Mouse (Mus musculus) 416B (cell line): ENCODE data around the gene Prelp.

Experiments
- DNase-seq: peaks from one replicate; pipeline ENCODE4 v3.0.0; 2011; ENCODE audit warnings: low read depth

Prelp gene

DNA sequence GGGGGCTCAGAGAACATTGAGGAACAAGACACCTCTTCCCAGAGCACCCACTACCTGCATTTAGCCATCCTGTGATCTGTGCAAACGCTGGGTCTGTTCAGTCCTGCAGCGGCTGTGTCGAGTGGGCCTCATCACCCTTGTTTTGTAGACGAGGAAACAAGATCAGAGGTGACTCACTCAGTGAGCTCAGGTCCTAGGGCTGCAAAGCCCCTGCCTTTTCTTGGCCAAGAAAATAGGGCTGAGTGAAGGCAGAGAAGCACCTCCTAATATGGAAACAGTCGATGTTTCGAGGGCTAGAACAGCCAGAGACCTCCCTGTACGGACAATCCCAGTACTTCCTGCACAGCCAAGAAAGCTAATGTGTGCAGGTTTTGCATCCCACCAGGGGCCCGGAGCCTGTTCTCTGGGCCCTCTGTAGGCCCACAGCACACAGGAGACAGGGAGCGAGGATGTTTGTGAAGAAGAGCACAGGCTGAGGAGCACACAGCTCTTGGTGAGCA lies 22.1 kb downstream of the Prelp start:
- no peak for DNase-seq

DNA sequence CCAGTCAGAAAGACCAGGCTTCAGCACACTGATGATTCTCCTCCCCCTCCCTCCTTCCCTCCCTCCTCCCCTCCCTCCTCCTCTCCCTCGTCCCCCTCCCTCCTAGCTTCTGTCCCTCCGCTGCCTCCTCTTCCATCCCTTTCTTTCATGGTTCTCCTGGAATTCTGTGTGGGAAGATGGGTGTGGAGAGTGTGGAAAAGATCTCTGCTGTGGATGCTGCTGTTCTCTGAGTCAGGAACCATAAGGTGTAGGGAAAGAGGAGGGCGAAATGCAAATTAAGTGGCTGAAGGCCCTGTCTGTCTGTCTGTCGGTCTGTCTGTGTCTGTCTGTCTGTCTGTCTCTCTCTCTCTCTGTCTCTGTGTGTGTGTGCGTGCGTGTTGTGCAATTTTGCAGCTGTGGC lies 23.9 kb downstream of the Prelp start:
- DNase-seq = no peak

- peak; percentile 90 for DNase-seq
These were observed 29.7 kb downstream of the Prelp start for GRCm38 (mm10) chr1:133891489-133891888.

DNA sequence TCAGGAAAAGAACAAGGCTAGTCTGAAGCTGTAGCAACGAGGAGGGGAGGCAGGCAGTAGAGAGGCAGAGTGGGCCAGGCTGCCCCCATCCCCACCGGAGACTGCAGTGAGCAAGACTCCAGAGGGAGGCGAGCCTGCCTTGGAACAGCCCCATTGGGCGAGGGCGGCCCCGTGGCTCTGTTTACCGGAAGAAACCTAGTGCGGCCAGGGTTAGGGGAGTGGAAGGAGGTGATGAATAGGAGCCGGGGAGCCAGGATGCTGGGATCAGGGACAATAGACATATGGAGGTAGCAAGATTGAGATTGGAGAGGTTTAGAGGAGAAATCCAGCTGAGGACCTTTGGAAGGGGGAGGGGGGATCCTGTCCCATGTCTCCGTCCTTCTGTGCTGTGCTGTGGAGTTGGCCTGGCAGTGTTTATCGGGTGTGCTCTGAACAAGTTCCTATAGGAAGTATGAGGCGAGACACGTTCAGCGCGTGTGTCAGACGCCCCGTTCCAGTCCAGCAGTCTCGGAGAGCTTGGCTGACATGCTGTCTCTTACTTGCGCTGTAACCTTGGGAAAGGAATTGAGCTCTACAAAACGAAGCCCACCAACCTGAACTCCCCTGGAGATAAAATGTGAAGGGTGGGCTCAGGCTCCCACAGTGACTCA lies 31.1 kb downstream of the Prelp start:
- DNase-seq = no peak

GRCm38 (mm10) chr1:133887538-133888250 lies 33.5 kb downstream of the Prelp start:
- DNase-seq = no peak

- DNase-seq = no peak
These were observed 34.2 kb downstream of the Prelp start for GRCm38 (mm10) chr1:133887044-133887443.

DNA sequence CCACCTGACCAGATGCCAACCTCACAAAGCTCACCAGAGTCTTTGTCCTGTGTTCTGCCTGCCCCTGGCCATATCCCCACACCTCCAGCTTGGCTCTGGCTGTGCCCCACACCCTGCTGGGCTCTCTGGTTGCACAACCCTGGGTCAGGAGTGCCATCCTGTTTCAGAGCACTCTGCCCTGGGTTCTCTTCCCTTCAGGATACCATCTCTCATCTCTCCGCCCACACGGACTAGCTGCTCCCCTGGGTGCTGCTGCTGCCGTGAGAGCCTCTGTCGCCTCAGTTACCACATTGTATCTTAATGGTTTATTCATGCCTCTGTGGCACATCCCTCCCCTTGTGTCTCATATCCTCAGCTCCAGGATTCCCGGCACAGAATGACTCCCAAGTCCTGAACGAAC lies 34.8 kb downstream of the Prelp start:
- DNase-seq = no peak

GRCm38 (mm10) chr1:133885811-133886210 lies 35.4 kb downstream of the Prelp start:
- peak; percentile 49 for DNase-seq

GRCm38 (mm10) chr1:133884746-133885145 lies 36.5 kb downstream of the Prelp start:
- DNase-seq = no peak

DNA sequence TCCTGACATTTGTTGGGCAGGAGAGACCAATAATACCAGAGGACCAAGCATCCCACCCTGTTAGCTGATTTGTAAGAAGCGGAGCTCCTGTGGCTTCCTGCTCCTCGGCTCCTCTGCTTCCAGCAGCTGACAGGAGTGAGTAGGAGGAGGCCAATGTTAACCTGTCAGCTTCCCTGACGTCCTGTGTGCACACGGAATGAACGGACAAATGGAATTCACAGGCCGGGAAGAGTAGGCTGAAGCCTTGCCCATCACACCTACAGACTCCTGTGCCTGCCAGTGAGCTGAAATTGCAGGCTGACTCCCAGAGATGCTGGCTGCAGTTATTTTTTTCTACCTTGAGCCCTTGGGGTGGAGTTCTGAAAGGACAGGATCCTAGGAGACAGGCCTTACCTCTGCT lies 37.1 kb downstream of the Prelp start:
- DNase-seq = no peak

- DNase-seq = no peak
These were observed 38.7 kb downstream of the Prelp start for GRCm38 (mm10) chr1:133882283-133883217.

DNA sequence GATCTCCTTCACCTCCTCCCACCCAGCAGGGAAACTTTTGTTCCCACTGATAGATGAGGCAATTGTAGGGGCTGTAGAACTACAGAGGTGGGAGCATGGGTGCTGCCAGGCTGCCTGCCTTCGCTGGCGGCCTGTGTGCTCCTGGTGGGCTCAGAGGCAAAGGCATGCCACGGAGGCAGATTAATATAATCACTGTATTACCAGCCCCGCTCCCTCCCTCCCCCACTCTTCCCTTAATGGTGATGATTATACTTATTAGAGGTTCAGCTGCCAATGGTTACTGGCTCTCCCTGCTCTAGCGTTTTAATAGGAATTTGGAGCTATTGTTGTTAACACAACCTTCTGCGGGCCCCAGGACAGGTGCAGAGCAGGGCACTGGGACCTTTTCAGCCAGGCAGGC lies 39.4 kb downstream of the Prelp start:
- no peak for DNase-seq

DNA sequence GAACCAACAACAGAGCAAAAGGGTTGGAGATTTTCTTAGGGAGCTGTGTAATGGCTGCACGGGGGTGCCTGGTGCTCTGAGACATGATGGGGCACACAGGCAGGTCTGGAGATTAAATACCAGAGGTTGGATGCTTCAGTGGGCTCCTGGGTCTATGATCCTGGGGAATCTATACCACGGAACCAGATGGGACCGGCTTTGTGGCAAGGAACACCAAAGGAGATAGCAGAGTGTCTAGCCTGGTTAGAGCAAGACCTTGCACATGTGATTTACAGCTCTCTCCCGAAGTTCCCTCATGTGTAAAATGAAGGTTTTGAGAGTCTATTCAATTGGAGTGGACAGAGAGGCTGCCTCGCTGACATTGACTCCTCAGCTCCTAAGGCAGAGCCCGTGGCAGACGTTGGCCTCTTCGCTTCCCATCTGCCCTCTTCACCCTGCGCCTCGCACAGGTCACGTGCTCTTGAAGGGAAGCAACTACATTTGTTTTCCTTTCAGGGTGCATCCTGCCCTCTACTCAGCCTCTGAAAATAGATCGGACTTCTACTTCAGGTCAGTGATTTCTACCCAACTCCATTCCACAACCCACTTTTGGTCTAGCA lies 42.3 kb downstream of the Prelp start:
- no peak for DNase-seq

- no peak for DNase-seq
These were observed 44.3 kb downstream of the Prelp start for GRCm38 (mm10) chr1:133876936-133877335.

- DNase-seq = no peak
These were observed 48.0 kb downstream of the Prelp start for GRCm38 (mm10) chr1:133873086-133873813.

- DNase-seq = no peak
These were observed 50.0 kb downstream of the Prelp start for GRCm38 (mm10) chr1:133871241-133871640.

DNA sequence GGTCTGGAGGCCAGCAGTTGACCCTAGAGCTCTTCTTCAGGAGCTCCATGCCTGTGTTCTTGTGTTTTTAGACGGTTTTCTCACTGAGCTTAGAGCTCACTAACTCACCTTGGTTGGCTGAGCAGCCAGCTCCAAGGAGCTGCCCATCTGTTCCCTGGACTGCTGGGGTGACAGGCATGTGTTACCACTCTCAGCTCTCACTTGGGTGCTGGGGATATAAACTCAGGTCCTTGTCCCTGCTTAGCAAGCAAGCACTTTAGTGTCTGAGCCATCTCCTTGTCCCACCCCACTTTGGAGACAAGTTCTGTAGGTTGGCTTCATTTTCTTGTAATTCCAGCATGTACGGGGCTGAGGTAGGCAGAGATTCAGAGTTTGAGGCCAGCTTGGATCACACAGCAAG lies 52.0 kb downstream of the Prelp start:
- no peak for DNase-seq

DNA sequence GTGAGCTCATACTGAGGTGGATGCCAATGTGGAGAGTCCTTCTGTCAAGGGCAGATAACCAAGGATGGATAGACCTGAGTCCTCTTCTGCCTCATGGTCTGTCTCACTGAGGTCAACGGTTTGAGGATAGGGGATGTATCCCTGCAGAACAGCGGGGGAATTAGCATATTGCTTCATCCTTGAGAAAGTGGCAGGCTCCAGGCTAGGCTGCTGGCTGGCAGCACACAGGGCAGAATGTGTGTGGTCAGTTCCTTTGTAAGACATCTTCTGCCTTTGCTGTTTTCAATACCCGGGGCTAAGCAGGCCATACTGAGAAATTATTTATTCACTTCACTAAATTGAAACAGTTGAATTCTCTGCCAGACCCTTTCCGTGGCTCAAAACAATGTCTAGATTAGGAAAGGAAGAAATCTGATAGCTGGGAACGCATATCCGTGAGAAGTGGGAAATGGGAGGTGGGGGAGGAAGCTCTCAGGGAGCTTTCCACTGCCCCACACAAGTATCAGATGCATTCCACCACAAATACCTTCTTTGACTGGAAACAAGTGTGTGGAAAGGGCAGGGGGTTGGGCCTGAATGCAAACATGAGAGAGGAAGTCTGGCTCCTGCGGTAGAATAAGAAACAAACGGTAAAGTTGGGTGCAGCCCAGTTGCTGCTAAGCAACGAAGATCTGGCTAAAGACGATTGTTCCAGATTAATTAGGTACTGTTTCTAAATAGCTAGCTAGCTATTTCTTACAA lies 57.8 kb downstream of the Prelp start:
- peak; percentile 11 for DNase-seq

GRCm38 (mm10) chr1:133861028-133861427 lies 60.2 kb downstream of the Prelp start:
- no peak for DNase-seq
